Mouse (Mus musculus) cortical plate, adult 2 months (tissue): ENCODE measurements around the gene Sap30. TPM values are rescaled to one million over a fixed set of nuclear protein-coding genes. Genes with fewer than 3 reads are reported as not detected.

Source experiments
- H3K27ac ChIP-seq: fragments of 200-500 bp; 2 replicates; pipeline ENCODE4 v1.5.1; 2012; ENCODE audit warnings: low read length, control low read depth, inconsistent platforms; ENCODE audit not compliant: insufficient read depth
- H3K4me1 ChIP-seq: fragments of 200-500 bp; 2 replicates; pipeline ENCODE4 v1.6.1; 2011; ENCODE audit warnings: low read length; ENCODE audit not compliant: control insufficient read depth, insufficient read depth
- H3K4me3 ChIP-seq: fragments of 200-500 bp; 2 replicates; pipeline ENCODE4 v1.5.1; 2011; ENCODE audit warnings: mild to moderate bottlenecking, low read length, control low read depth; ENCODE audit not compliant: insufficient read depth
- CTCF ChIP-seq: fragments of 200-500 bp; IDR thresholded peaks from 2 replicates; pipeline ENCODE4 v1.5.1; 2011; ENCODE audit warnings: mild to moderate bottlenecking, control low read depth, low read length; ENCODE audit not compliant: insufficient read depth; ENCODE audit errors: extremely low read depth
- POLR2A ChIP-seq: fragments of 200-500 bp; IDR thresholded peaks from 2 replicates; pipeline ENCODE4 v1.6.1; 2011; ENCODE audit warnings: mild to moderate bottlenecking, low read length, control low read depth; ENCODE audit not compliant: insufficient read depth; ENCODE audit errors: extremely low read depth
- polyA plus RNA-seq: library from polyadenylated mRNA; depleted of rRNA; stranded (reverse); fragments of >200 nt; gene quantifications from 2 replicates; pipeline ENCODE4 v1.2.3, GENCODE M21; 2012; rRNA removed

Sap30 gene
- 7.7 and 8.4 TPM in 2 replicates for polyA plus RNA-seq

- Histone ChIP-seq H3K27ac (peak within 1 kb of the TSS; percentile 25), H3K4me1 (no peaks in the 10 kb centered on the region; the same call in 1 of the 2 replicates), H3K4me3 (peak within 1 kb of the TSS; percentile 44)
- TF ChIP-seq CTCF: no peak
- TF ChIP-seq POLR2A: peak; percentile 79; the same call in 1 of the 2 replicates
These were observed at the start of gene Sap30 for GRCm38 (mm10) chr8:57487441-57488155. TSS of gene Sap30 (minus strand) at chr8:57487860.

DNA sequence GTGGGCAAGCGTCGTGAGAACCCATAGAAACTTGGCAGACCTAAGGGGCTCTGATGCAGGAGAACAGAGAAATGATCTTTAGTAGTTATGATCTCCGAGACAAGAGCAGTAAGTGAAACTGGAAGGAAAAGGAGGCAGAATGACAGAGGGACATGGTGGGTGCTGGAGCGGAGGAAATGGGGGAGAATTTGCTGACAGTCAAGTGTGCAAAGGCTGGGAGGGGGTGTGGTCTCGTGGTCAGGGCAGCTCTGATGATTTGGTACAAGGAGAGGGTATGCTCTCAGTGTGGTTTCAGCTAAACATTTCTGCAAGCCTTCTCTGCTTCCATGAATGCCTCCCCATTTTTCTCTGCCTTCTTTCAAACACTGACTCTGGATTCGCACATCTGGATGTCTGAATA lies 48.5 kb upstream of the Sap30 start:
- no peak overlapping the region for H3K4me3 ChIP-seq
- TF ChIP-seq CTCF: no peak
- TF ChIP-seq POLR2A: no peak
- H3K27ac ChIP-seq: no peak overlapping the region
- no peaks in the 10 kb centered on the region for H3K4me1 ChIP-seq

DNA sequence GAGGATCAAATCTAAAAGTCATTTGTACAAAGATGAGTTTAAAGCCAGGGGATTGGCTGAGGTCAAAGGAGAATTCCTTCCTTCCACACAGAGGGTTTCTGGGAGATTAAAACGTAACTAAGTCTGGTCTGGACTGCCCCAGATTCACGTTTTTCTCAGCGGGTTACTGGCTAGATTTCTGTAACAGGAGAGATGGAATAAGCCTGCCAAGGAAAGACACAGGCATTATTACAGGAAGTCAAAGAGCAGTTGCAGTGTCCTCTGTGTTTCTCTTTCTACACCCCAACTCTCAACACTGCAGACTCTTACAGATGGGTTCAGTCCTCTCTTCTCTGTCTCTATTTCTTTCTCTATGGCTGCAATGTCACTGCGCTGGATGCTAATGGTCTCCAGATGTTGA lies 46.8 kb upstream of the Sap30 start:
- TF ChIP-seq CTCF (no peak), POLR2A (no peak)
- no peak overlapping the region for H3K4me3 ChIP-seq
- no peak overlapping the region for H3K27ac ChIP-seq
- no peaks in the 10 kb centered on the region for H3K4me1 ChIP-seq

DNA sequence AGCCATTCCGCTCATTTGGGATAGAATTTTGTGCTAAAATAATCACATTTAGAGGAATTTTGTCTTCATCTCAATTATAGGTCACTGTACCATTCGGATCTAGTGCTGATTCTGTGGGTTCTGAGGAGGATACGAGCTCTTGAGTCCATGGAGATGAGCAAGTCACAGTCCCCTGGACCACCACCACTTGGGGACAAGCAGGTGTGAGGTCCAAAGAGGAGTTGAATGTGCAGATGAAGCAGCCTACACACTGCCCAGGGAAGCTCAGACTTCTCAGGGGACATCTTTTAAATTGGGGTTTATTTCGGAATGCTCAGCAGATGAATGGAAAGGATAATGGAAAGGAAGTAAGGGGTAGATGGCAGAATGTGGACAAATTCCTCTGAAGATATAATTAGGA lies 45.4 kb upstream of the Sap30 start:
- no peak overlapping the region for H3K4me3 ChIP-seq
- no peak overlapping the region for H3K27ac ChIP-seq

DNA sequence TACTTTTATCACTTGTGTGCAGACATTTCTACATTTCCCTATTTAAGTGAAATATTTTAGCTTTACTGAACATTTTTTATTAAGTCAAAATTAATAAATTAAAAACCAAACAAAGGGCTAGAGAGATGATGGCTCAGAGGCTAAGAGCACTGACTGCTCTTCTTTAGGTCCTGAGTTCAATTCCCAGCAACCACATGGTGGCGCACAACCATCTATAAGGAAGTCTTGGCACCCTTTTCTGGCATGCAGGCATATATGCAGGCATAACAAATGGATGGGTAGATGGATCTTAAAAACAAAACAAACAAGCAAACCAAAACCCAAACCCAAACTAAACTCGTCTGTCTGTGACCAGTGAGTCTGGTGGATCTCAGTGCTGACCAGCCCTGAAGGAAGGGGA lies 44.6 kb upstream of the Sap30 start:
- no peak overlapping the region for H3K4me3 ChIP-seq
- TF ChIP-seq CTCF (peak; percentile 41), POLR2A (no peak)
- no peaks in the 10 kb centered on the region for H3K4me1 ChIP-seq
- H3K27ac ChIP-seq: no peak overlapping the region

More for the DNA sequence above, 45.4 kb upstream of the Sap30 start:
- TF ChIP-seq CTCF: no peak
- TF ChIP-seq POLR2A: no peak
- no peaks in the 10 kb centered on the region for H3K4me1 ChIP-seq

DNA sequence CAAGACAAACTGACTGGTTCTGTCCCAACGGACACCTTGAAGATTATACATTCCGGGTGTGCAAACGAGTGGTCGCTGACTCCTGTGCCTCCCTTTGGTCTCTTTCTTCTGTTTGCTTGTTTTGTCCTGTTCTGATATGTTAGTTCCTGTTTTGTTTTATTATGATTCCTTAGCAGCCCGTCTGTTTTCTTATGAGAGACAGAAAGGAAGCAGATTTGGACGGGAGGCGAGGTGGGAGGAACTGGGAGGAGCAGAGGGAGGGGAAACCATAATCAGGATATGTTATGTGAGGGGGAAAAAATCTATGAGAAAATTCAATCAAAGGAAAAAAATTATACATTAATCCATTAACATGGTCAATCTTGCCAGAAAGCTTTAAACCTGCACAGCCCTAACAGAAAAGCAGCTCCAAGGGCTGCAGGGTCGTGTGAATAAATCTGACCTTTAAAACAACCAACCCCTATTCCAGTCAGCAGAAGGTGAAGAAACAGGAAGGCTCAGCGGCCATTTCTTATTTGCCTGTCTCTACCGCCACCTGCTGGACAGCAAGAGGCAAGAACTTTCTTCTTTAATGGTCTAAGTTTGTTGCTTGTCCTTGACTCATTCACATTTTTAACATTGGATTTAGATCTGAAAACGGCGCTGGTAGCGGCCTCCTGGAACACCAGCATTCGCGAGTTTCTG lies 43.1 kb upstream of the Sap30 start:
- Histone ChIP-seq H3K4me3 (no peak overlapping the region), H3K27ac (no peak overlapping the region), H3K4me1 (no peaks in the 10 kb centered on the region)
- no peak for TF ChIP-seq POLR2A
- TF ChIP-seq CTCF: peak; percentile 84

DNA sequence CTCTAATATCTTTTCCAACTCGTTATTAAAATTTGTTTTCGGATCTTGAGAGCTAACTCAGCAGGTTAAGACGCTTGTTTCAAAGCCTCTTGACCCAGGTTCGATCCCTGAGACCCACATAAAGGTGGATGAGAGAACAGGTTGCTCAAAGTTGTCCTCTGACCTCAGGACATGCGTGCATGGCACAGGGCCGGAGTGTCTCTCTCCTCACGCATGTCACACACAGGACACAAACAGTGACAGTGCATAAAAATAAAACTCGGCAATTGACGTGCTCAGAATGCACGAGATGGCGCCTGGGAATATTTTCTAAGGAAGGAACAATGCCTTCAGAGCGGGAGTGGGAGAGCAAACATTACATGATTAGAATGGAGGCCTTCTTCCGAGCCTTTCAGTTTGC lies 42.6 kb upstream of the Sap30 start:
- no peaks in the 10 kb centered on the region for H3K4me1 ChIP-seq
- no peak overlapping the region for H3K27ac ChIP-seq
- TF ChIP-seq POLR2A (no peak), CTCF (no peak)
- no peak overlapping the region for H3K4me3 ChIP-seq

GRCm38 (mm10) chr8:57528036-57528435 lies 40.4 kb upstream of the Sap30 start:
- no peak overlapping the region for H3K27ac ChIP-seq
- H3K4me3 ChIP-seq: no peak overlapping the region
- TF ChIP-seq POLR2A (no peak), CTCF (no peak)

DNA sequence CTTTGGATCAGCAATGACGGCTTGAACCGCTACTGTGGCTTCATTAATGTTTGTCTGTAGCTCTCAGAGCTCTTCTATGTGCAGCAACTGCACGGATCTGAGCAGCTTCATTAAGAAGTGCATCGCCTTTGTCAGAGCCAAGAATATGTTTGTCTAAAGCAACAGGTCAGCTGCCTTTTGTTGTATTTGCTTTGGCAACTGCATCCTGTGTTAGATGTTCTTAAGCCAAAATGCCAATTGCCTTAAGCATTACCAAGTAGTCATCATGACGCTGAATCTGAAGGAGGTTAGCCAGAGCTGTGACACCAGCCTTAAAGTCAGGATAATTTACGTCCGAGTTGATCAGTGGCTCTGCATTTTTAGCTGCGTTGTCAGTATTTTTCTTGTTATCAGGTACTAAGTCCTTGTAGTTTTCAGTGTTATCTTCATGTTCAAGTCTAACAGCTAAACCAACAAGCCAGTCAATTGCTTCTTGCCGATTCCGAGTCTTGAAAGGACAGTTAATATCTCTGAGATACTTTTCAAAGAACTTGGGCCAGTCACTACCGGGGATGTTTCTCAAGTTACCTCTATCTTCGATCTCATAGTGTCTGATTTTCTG lies 32.6 kb upstream of the Sap30 start:
- TF ChIP-seq POLR2A (no peak), CTCF (no peak)
- Histone ChIP-seq H3K27ac (no peak overlapping the region), H3K4me1 (no peaks in the 10 kb centered on the region), H3K4me3 (no peak overlapping the region)

More at GRCm38 (mm10) chr8:57528036-57528435, 40.4 kb upstream of the Sap30 start:
- no peaks in the 10 kb centered on the region for H3K4me1 ChIP-seq
